Mouse (Mus musculus) kidney, embryonic 16.5 days (tissue): ENCODE measurements at regions not wholly inside any gene's neighbourhood (a gene's known extent, or its start where the extent isn't known, plus 50 kb on each side); places are given as distances from the start of the nearest gene placed in this dataset.

Experiments
- ATAC-seq: fragments of 200-750 bp; cut with Nextera tagmentation; 2 replicates; pipeline ENCODE4 v1.8.0; 2017; ENCODE audit warnings: moderate TSS enrichment; ENCODE audit not compliant: low FRiP score, low TSS enrichment
- H3K27ac ChIP-seq: fragments of 300-500 bp; sonication (generic); 2 replicates; pipeline ENCODE4 v1.5.1; 2014; ENCODE audit warnings: low read length
- H3K27me3 ChIP-seq: fragments of 300-500 bp; sonication (generic); 2 replicates; pipeline ENCODE4 v1.6.1; 2014; ENCODE audit warnings: low read length, control low read depth, mixed read lengths; ENCODE audit not compliant: insufficient read depth
- H3K36me3 ChIP-seq: fragments of 300-500 bp; sonication (generic); 2 replicates; pipeline ENCODE4 v1.6.1; 2014; ENCODE audit warnings: low read length, control low read depth, mixed read lengths; ENCODE audit not compliant: insufficient read depth
- H3K4me1 ChIP-seq: fragments of 300-500 bp; sonication (generic); 2 replicates; pipeline ENCODE4 v1.6.1; 2014; ENCODE audit warnings: low read length, control low read depth, mixed read lengths; ENCODE audit not compliant: insufficient read depth
- H3K4me2 ChIP-seq: fragments of 300-500 bp; sonication (generic); replicated peaks from 2 replicates; pipeline ENCODE4 v1.6.1; 2014; ENCODE audit warnings: low read depth, low read length
- H3K4me3 ChIP-seq: fragments of 300-500 bp; sonication (generic); 2 replicates; pipeline ENCODE4 v1.5.1; 2014; ENCODE audit warnings: mild to moderate bottlenecking, low read length
- H3K9ac ChIP-seq: fragments of 300-500 bp; sonication (generic); replicated peaks from 2 replicates; pipeline ENCODE4 v1.6.1; 2014; ENCODE audit warnings: low read length
- H3K9me3 ChIP-seq: fragments of 300-500 bp; sonication (generic); 2 replicates; pipeline ENCODE4 v1.6.1; 2016; ENCODE audit warnings: low read length, control low read depth
- WGBS: fragments of 180-500 bp; shearing (Covaris S2); extraction: QIAGEN DNeasy Blood & Tissue Kit; methylation state at CpG from one replicate; pipeline ENCODE4 v1.1.7; 2014; 5-methylcytosine and 5-hydroxymethylcytosine counted together

DNA sequence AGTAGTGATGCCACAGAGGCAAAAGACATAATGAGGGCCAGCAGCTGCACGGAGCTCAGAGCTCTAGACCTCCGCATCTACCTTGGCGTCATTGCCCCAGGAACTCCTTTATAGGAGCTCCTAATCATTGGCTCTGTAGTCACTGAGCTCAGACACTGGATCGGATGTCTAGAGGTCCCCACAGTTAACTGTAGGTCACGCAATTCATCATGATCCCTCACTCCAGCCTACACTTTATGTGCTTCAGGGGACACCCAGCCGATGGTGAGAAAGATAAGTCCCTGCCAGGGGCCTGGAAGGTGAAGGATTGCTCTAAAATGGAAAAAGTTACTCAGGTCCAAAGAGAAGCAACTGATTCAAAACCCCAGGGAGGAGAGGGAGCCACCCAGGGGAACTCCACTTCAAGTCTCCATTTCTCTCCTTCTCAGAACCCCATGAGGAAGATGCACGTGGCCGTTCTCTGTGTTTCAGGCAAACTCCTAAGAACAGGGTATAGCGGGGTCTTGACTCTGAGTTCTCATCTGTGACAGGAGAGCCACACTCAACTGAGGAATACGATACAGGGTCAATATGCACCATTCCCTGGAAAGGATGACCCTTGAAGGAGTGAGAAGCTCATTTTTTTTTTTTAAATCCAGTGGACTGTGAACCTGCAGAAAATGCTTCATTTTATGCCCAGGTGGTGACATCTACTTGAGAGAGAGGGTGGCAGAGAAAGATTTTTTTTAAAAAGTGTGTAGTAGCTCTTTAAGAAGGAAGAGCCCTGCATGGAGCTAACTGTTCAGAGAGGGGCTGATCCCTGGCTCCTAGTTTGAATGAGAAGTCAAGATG, 200.7 kb upstream of the Six2 start:
- 34% methylated on average over 10 of the region's 10 CpGs for WGBS
- peak; percentile 75 for ATAC-seq

DNA sequence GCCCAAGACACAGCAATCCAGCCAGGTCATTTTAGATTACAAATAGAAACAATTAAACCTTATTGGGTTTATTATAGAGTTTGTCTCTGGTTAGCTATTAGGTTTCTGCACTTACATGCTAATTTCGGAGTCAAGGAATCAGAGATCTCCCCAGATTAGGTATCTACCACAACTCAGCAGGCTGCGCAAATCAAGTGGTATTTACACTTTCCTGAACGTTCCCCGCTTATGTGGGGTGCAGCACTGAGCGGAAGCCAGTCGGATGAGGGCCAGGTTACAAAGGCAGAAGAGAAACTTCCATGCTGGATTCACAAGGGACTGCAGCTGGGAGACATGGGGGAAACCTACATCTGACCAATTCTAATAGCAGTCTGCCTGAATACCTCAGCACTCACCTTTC, 198.6 kb upstream of the Six2 start:
- no peaks in the 10 kb centered on the region for H3K36me3 ChIP-seq
- no peak overlapping the region for H3K9ac ChIP-seq
- H3K4me3 ChIP-seq, result no peak overlapping the region
- no peaks in the 10 kb centered on the region; the same call in 1 of the 2 replicates for H3K27me3 ChIP-seq
- 52% methylated on average over 6 of the region's 6 CpGs for WGBS
- no peak overlapping the region for H3K27ac ChIP-seq
- no peak overlapping the region for H3K4me2 ChIP-seq
- ATAC-seq, result no peak
- H3K4me1 ChIP-seq, result peaks cover 2% of the 10 kb centered on the region; the same call in 1 of the 2 replicates
- H3K9me3 ChIP-seq, result no peaks in the 10 kb centered on the region

More for the DNA sequence above, 200.7 kb upstream of the Six2 start:
- Histone ChIP-seq H3K27me3 (no peaks in the 10 kb centered on the region; the same call in 1 of the 2 replicates), H3K4me3 (no peak overlapping the region), H3K9ac (no peak overlapping the region), H3K27ac (no peak overlapping the region), H3K4me1 (no peaks in the 10 kb centered on the region), H3K36me3 (no peaks in the 10 kb centered on the region), H3K4me2 (no peak overlapping the region), H3K9me3 (no peaks in the 10 kb centered on the region)

DNA sequence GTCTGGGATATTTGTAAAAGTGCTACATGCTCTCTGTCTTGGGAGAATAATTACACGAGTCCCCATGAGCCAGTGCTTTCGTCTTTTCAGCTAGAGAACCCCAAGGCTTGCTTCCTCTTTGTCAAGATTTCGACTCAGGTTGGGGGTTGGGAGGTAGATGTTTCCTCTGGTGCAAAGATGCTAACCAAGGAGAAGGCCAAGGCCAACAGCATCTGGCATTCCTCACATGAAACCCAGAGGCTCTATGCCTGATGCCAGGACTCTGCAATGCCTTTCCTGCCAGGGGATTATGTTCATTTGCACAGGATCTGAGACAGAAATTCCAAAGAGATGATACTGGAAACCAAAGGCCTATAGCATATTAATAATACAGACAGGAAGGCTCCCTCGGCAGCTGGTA, 198.2 kb upstream of the Six2 start:
- Histone ChIP-seq H3K27me3 (no peaks in the 10 kb centered on the region; the same call in 1 of the 2 replicates), H3K4me3 (no peak overlapping the region), H3K9ac (no peak overlapping the region), H3K36me3 (no peaks in the 10 kb centered on the region), H3K4me1 (peaks cover 5% of the 10 kb centered on the region; the same call in 1 of the 2 replicates), H3K9me3 (no peaks in the 10 kb centered on the region), H3K4me2 (no peak overlapping the region), H3K27ac (no peak overlapping the region)
- ATAC-seq, result no peak
- WGBS, result 48% methylated on average over 4 of the region's 4 CpGs

DNA sequence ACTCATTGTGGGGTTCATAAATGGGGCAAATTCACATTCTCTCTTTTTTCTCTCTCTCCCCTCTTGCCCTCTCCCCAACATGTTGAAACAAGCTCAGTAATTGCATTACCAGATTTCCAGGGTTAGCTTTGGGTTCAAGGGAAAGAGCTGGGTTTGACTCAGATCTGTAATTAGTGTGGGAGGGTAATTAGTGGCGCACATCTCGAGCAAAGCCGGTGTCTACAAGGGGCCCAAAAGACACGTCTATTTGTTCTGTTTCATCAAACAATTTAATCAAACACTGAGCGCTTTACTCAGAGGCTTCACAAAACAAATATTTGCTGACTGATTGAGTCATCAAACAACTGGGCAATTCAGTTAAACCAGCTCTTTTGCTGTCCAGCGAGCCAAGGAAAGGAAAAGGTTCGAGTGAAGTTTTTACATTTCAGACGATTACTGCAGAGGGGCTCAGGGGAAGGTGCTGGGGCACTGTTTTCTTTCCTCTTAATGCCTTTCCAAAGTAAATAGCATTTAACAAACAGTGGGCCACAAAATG, 193.6 kb upstream of the Six2 start:
- peaks cover 13% of the 10 kb centered on the region for H3K4me1 ChIP-seq
- no peak overlapping the region for H3K27ac ChIP-seq
- no peak overlapping the region for H3K9ac ChIP-seq
- no peaks in the 10 kb centered on the region for H3K9me3 ChIP-seq
- no peak for ATAC-seq
- no peak overlapping the region for H3K4me2 ChIP-seq
- 26% methylated on average over 8 of the region's 8 CpGs for WGBS
- H3K36me3 ChIP-seq, result no peaks in the 10 kb centered on the region
- H3K27me3 ChIP-seq, result no peaks in the 10 kb centered on the region
- H3K4me3 ChIP-seq, result no peak overlapping the region

DNA sequence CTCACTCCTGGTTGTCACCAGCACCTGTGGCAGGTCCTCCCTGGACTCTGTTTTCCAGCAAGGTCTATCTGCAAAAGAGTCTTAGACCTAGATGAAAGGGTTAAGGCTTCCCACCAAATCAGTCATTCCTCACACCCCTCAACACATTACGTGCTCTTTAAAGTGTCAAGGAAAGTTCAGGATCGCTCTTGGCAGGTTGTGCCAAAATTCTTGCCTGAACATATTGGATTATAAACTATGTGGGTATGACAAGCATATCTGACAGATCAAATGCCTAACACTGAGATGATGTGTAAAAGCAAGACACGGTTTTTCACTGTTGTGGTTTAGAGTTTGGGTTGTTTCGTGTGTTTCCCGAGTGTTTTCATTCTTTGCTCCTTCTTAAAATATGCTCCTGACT, 193.0 kb upstream of the Six2 start:
- Histone ChIP-seq H3K4me1 (peaks cover 16% of the 10 kb centered on the region), H3K27me3 (no peaks in the 10 kb centered on the region; the same call in 1 of the 2 replicates), H3K9ac (no peak overlapping the region), H3K4me3 (no peak overlapping the region), H3K9me3 (no peaks in the 10 kb centered on the region), H3K4me2 (no peak overlapping the region), H3K27ac (no peak overlapping the region), H3K36me3 (no peaks in the 10 kb centered on the region)
- no peak for ATAC-seq
- WGBS, result 51% methylated on average over 5 of the region's 5 CpGs

DNA sequence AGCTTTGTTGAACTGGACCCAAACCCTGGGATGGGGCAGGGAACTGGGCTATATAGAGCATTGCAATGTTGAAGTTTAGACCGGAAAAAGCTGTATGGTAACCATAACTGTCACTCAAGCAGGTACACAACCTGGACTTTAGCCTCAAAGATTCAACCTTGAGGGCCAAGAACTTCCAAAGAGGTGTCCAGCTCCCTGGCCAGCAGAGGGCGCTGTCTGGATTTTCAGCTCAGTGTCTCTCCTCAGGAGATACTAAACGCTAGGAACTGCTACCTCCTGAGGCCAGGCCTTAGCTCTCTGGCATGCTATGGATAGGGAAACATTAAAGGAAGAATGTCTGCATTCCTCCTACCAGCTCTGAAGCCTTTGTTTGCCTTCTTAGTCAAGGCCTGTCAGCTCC, 189.4 kb upstream of the Six2 start:
- ATAC-seq, result no peak
- no peaks in the 10 kb centered on the region for H3K36me3 ChIP-seq
- no peak overlapping the region for H3K4me2 ChIP-seq
- 61% methylated on average over 3 of the region's 3 CpGs for WGBS
- H3K4me1 ChIP-seq, result peaks cover 34% of the 10 kb centered on the region
- no peaks in the 10 kb centered on the region for H3K9me3 ChIP-seq
- peaks cover 28% of the 10 kb centered on the region for H3K27me3 ChIP-seq
- H3K27ac ChIP-seq, result no peak overlapping the region
- H3K9ac ChIP-seq, result no peak overlapping the region
- H3K4me3 ChIP-seq, result no peak overlapping the region

DNA sequence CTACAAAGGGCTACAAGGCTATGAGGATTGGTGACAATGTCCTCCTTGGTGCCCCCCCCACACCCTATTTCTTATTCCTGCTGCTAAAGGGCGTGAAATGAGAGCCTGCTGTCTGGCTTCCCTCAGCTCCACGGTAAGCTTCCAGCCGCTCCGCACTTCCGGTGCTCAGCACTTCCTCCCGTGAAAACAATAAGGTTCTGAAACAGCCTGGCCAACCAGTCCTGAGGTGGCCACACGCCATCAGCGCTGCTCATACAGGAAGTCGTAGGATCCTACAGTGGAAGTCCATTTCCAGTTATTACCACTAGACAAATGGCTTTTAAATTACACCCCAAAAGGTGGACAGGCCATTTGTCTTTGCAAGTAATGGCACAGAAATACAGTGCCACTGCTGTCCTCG, 188.8 kb upstream of the Six2 start:
- no peak for ATAC-seq
- H3K27me3 ChIP-seq, result peaks cover 29% of the 10 kb centered on the region
- no peaks in the 10 kb centered on the region for H3K9me3 ChIP-seq
- no peaks in the 10 kb centered on the region for H3K36me3 ChIP-seq
- no peak overlapping the region for H3K27ac ChIP-seq
- WGBS, result 16% methylated on average over 10 of the region's 10 CpGs
- H3K4me1 ChIP-seq, result peaks cover 37% of the 10 kb centered on the region
- H3K4me2 ChIP-seq, result no peak overlapping the region
- H3K9ac ChIP-seq, result no peak overlapping the region
- no peak overlapping the region for H3K4me3 ChIP-seq

DNA sequence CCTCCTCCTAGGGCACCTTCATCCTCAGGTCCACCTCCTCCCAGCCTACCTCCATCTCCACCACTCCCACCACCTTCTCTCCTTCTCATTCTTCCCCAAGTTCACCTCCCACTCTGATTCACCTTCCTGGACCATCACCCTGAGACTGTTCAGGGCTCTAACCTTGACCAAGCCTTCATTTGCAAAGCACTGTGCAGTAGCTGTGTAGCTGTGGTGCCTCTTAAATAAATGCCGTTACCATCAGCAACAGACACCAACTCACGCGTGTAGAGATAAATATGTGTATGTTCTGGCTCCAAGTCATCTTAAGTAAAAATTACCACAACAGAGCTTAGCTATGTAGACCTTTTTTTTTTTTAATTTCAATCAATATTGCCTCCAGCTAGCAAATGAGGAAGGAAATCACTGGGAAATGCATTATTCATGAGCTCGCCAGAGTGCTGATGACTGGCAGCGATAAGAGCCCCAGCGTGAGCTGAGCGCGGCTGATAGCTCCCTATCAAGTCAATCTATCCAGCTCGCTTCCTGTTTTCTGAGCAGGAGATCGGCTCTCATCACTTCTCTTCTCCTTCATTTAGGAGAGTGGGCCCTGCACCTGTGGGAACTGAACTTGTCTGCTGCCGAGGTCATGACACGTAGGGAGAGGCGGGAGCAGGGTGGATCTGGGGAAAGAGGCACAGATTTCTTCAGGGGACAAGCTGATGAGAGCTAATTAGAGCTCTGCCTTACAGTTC, 185.9 kb upstream of the Six2 start:
- Histone ChIP-seq H3K4me2 (peak overlapping the region; percentile 36), H3K4me3 (no peak overlapping the region), H3K4me1 (peaks cover 42% of the 10 kb centered on the region), H3K9ac (no peak overlapping the region), H3K27me3 (peaks cover 29% of the 10 kb centered on the region), H3K9me3 (no peaks in the 10 kb centered on the region), H3K27ac (peak overlapping the region; percentile 11), H3K36me3 (no peaks in the 10 kb centered on the region)
- WGBS, result 19% methylated on average over 13 of the region's 13 CpGs
- no peak for ATAC-seq

DNA sequence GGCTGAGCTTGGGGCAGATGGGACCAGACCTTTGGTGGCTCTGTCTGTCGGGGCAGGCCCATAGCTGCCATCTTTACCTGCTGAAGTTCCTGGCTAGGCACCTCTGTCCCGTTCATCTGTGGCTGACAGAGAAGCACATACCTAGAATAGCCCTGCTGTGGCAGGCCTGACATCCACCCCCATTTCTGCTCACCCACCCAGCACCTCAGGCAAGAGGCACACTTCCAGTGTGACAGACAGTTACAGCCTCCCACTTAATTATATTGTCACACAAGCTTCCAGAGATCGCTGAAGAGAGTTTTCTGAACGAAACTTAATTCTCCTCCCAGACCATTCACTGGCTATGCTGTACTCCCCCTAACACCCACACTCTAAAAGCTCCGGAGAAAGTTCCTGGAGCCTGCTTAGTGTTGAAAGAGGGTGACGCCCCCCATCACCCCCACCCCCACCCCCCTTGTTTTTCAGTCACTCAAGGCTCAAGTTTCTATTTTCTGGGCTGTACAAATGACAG, 184.9 kb upstream of the Six2 start:
- Histone ChIP-seq H3K36me3 (no peaks in the 10 kb centered on the region), H3K4me2 (0 out of 2 replicates have a peak overlapping the region, but pooled peaks have one; percentile 0), H3K9ac (no peak overlapping the region), H3K27ac (peak overlapping the region; percentile 69), H3K27me3 (peaks cover 29% of the 10 kb centered on the region), H3K4me3 (no peak overlapping the region), H3K9me3 (no peaks in the 10 kb centered on the region), H3K4me1 (peaks cover 51% of the 10 kb centered on the region)
- ATAC-seq, result peak; percentile 53
- 18% methylated on average over 6 of the region's 6 CpGs for WGBS
